Mouse (Mus musculus) thymus, adult 2 months (tissue): ENCODE results near the gene Plekhn1.

ENCODE experiments used
- CTCF ChIP-seq: fragments of 200-500 bp; IDR thresholded peaks from 2 replicates; pipeline ENCODE4 v1.5.1; 2012; ENCODE audit warnings: mild to moderate bottlenecking, control low read depth, low read length, moderate library complexity, borderline replicate concordance; ENCODE audit not compliant: control insufficient read depth, poor library complexity, insufficient read depth; ENCODE audit errors: extremely low read depth
- POLR2A ChIP-seq: fragments of 200-500 bp; IDR thresholded peaks from 2 replicates; pipeline ENCODE4 v1.6.1; 2012; ENCODE audit warnings: mild to moderate bottlenecking, low read length, control low read depth, moderate library complexity; ENCODE audit not compliant: control insufficient read depth, poor library complexity, insufficient read depth; ENCODE audit errors: extremely low read depth

DNA sequence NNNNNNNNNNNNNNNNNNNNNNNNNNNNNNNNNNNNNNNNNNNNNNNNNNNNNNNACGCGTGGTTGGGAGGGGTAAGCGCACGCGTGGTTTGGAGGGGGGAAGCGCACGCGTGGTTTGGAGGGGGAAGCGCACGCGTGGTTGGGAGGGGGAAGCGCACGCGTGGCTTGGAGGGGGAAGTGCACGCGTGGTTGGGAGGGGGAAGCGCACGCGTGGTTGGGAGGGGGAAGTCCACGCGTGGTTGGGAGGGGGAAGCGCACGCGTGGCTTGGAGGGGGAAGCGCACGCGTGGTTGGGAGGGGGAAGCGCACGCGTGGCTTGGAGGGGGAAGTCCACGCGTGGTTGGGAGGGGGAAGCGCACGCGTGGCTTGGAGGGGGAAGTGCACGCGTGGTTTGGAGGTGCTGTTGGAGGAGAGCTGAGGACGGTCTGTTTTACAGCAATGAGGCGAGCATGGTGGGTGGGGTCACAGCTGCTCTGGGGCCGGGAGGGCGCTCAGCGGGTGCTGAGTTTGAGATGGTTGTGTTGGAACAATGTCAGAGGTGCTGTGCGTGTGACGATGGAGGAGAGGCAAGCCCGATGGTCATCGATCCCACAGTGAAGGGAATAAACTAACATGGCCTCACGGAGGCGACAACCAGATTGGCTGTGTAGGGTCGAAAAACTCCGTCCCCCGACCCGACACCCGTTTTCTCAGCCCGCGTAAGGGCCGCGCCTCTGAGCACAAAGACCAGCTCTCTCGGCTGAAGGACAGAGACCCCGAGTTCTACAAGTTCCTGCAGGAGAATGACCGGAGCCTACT is 2.2 kb upstream of the Plekhn1 start:
- no peak for TF ChIP-seq CTCF
- no peak for TF ChIP-seq POLR2A
